Mouse (Mus musculus) frontal cortex, postnatal 36 days (tissue): ENCODE results near the gene Hspa2.

ENCODE experiments used
- DNase-seq, 2 experiments: peaks; one replicate each; pipeline ENCODE4 v3.0.0; 2022; ENCODE audit warnings: low spot score in 2 of 2

Hspa2 gene

DNA sequence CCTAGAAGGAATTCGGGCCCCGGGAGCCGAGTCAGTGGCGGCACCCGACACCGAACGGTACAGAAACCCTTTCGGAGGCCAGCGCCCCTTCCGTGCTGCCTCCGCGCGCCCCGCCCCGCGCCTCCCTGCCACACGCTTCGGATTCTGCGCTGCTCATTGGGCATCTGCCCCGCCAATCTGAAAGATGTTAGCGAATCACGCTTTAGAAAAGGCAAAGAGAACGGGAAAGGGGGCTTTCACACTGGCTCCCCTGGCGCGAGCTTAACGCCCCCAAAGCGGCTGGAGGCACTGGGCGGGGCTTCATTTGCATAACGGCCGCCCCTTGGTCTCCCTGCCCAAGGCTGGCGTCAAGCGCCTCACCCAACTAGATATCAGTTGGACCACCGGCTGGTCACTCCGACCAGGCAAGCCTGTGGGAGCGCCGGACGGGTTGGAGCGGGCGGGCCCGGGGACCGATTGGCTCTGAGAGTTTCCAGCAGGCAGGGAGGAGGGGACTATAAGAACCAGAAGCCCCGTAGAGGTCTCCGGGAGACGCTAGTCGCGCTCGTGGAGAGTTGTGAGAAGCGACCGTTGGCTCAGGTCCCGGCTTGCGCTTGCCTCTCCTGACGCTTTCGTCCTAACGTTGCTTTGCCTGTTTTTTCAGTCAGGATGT is at the start of gene Hspa2:
Gene Hspa2 (plus strand): TSS at position 291 of the 652 bp plus-strand sequence.
- peak; percentile 100 for DNase-seq

DNA sequence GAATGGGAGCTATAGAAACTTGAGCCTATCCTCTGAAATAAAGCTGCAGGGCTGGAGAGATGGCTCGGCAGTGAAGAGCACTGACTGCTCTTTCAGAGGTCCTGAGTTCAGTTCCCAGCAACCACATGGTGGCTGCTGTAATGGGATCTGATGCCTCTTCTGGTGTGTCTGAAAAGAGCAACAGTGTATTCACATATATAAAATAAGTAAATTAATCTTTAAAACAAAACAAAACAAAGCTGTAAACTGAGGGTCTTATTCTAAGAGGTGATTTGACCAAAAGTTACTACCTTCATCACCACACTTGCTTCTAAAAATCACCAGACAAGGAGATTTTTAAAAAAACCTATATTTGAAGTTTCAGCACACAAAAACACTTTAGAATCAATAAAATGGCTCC is 43.1 kb upstream of the Hspa2 start:
- DNase-seq: no peak

DNA sequence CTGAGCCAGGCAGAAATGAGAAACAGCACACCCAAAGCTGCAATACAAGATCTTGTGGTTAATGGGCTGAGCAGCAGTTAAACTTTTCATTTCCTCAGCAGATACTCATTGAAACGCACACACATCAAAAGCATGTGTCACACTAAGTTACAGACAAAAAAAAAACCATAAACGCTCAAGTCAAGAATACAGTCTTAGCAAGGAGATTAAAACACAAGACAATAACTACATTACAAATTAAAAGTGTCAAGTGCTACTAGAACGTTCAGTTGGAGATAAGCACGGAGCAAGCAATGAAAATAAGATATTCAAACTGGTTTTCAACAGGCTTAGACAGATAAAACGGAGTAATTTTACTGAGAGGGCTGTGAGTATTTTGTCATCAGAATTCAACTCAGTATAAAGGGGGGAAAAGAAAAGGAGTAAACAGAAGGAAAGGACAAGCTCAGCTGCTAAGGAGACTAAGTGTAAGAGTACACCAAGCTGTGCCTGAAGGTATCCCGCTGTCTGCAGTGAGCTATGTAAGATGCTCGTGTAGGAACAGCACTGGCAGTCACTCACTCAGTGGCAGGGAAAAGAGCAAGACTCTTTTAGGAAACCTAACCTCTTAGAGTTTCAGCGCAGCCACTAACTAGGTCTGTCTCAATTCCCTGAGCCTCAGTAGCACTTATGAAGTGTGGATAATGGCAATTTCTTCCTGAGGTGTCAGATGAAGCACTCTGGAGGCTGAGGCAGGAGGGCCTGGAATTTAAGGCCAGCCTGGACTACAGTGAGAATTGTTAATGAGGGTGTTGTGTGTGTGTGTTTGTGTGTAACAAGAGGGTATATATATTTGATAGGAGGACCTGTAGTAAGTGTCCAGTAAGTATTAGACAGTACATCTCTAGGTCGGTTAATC is 42.3 kb upstream of the Hspa2 start:
- DNase-seq: no peak

DNA sequence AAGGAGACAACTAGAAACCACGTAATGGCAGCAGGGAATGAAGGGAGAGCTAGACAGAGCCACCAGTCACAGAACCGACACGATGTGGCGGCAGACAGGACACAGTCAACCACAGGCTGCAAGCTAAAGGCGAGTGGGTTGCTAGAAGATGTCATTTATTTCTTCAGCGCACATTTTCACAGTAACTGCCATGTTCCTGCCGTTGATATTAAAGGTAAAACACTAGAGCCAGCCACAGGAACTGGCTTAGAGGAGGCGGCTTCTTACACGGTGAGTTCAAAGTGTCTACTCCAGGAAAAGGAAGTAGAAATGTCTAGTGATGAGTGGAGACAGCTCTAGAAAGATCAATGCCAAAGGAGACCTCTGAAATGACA is 41.7 kb upstream of the Hspa2 start:
- no peak for DNase-seq

DNA sequence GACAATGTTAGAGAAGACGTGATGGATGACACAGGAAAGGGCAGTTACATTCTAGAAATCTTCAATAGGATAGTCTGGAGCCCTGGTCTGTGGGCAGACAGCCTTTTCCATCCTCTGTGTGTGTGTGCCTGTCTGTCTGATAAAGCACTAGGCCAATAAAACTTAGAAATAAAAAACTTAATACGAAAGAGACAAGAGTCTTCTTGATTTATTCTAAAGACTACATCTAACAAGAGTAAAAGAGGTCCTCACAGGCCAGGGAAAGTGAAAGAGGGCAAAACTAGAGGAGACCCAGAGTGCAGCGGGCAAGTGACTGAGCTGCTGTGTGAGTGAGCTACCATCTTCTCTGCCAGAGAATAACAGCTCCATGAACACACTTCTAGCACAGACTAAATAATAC is 37.7 kb upstream of the Hspa2 start:
- no peak for DNase-seq

DNA sequence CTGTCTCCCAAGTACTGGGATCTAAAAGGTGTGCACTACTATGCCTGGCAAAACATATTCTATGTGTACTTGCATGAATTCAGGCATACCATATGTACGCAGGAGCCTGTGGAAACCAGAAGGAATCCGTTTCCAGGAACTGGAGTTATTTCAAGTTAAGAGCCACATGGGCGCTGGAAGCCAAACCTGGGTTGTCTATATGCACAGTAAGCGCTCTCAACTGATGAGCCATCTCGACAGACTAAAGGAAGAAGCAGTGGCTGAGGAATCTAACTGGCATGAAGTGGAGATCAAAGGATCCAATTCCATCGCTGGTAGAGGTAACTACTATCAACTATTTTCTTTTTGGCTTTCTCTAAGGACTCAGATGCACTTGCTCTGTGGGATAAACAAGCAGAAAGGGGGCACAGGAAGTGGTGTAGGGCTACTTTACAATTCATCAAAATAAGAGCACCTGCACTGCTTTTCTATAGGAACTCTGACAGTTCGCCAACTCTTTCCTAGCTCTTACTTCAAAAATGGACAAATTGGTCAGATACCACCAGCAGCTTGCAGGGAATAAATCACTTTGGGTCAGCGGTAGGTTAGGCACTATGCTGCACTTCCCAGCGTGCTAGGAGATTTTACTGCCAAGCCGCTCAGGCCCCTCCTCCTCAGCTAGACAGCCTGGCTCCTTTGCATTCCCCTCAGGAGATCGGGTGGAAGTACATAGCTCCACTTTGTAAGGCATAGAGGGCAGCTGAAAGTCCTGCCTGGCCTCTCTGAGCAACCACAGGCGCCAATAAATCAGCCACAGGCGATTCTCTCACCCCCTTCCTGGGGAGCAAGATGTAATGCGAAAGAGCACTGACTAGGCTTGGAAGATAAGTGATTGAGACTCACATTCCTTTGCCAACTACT is 36.6 kb upstream of the Hspa2 start:
- peak in 1 of 2 experiments; percentile 9 for DNase-seq

DNA sequence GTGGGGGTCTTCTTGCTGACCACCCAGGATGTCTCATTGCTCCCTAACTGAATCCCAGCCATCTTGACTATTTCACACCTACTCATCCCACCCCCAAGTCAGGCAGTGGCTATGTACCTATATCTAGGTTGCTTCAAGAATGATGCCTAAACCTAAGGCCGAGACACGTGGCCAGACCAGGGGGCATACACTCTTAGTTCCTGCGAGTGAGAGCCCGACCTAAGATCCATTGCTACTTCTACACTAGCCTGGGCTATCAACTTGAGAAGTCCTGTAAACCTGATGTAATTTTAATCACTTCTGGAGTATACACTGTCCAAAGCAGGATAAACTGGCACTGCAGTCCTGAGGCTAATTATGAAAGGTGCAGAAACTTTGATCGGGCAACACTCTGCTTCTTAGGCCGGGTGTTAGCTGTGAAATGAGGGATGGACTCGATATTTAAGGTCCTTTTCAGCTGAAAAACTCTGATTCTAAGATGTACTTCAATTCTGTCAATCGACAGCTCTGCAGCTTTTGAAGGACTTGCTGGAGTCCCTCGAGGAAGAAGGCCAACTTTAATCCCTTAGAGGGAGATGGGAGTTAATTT is 35.7 kb upstream of the Hspa2 start:
- DNase-seq: no peak

DNA sequence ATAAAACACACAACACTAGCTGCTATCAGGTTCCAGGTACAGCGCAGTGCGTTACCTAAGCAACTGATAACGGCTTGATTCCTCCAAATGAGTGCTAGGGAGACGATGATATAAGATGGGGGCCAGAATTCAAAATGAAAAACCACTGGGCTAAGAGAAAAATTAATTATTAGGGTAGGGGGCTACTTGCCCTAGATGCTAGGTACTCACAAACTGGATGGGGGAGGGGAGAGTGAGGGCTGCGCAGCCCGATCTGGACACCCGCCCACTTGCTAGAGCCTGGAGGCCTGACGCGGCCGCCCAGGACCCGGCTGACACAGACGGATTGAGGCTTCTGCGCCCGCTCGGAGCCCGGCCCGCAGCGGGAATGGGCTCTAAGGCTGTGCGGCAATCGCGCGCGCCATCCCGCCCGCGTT is 35.2 kb upstream of the Hspa2 start:
- no peak for DNase-seq

DNA sequence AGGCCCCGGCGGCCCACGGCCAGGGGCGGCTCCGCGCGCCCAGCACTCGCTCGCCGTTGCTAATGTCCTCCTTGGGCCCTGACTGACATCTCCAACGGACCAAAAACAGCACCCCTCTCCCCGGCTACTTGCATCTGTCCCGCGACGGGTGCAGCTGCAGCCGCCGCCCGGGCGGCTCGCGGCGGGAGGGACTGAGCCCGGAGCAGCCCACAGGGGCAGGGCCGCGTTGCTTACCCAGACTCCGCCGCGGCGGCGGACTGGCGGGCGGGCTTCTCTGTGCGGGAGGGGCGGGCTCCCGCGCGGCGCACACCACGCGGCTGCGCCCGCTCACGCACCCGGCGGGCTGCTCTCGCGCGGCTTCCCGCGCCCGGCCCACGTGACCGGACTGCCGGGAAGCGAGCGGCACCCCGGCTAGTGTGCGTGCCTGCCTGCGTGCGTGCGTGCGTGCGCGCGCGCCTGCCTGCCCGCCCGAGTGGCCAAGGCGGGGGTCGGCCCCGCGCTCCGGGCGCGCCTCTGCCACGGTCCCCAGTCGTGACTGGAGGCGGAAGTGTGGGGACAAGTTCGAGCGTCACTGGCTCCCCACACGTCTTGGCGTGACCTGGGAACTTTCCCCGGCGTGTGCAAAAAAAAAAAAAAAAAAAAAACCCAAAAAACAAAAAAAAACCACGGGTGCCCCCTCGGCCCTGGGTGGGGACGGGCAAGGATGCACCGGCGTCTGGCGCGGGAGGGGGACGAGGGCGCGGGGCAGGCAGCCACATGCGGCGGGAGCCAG is 34.6 kb upstream of the Hspa2 start, which contains the start of gene Zbtb25:
Gene Zbtb25 (minus strand): TSS at position 397 of the 772 bp plus-strand sequence.
- DNase-seq: peak; percentile 82 to 92

DNA sequence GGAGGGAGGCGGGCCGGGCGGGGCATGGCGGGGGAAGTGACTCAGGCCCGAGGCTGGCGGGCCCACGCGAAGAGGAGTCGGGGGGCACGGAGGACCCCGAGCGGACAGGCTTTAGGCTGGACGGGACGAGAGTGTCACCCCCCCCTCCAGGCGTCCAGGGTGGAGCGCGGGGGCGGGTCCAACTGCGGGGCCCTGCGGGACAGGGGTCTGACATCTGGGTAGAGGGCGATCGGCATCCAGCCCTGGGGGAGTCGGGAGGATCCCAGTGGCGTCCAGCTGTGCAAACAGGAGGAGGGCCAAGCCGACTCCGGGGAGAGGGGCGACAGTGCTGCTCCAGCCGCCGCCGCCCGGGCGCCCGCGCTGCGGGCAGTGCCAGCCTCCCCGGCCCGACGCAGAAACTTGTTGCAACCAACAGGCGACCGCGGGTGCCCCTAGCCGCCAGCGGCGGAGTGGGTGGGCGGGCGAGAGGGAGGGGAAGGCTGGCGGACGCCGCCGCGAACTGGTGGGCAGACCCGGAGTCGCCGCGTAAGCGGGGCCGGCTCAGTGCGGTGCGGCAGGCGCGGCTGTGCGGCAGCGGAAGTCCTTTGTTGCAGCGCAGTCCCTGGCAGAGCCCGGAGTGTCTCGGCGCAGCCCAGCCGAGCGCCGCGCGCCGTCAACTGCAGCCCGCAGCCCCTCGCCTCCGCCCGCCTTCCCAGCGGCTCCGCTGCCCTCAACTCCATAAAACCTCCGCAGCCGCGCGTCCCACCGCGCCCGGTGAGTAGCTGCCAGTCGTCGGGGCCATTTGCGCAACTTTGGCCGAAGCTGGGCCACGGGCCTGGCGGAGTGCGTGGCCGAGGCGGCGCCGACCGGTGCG is 33.8 kb upstream of the Hspa2 start, which contains the start of gene Zbtb1:
Gene Zbtb1 (plus strand): TSS at position 289 of the 853 bp plus-strand sequence.
- DNase-seq: peak; percentile 79 to 84

DNA sequence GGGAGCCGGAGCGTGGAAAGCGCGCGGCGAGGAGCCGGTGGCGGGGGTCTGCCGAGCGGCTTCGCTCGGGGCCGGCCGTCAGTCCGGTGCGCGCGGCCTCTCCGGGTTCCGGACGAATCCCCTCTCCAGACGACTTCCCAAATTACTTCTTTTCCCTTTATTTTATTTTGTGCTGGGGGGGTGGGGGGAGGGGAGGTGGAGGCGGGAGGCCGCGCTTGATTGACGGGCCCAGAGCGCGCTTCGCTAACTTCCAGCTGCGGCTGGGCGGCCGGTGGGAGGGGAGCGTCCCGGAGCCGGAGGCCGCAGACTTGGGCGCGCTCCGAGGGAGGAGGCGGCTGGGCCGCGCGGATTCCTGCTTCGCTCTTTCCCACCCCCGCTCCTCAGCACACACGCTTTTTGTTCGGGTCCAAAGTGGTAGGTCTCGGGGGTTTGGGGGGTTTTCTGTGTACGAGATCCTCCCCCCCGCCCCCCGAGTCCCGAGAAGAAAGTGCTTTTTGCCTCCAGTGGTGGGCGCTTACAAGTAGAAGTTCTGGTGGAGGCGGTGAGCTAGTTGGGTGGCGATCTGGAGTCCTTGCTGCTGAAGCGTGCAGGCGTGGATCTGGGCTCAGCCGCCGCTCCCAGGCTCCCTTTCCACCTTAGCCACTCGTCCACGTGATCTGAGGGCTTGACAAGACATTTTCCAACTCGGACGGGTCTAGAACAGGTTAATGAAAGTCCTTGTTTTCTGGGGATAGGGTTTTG is 33.0 kb upstream of the Hspa2 start:
- DNase-seq: peak; percentile 56 to 63

DNA sequence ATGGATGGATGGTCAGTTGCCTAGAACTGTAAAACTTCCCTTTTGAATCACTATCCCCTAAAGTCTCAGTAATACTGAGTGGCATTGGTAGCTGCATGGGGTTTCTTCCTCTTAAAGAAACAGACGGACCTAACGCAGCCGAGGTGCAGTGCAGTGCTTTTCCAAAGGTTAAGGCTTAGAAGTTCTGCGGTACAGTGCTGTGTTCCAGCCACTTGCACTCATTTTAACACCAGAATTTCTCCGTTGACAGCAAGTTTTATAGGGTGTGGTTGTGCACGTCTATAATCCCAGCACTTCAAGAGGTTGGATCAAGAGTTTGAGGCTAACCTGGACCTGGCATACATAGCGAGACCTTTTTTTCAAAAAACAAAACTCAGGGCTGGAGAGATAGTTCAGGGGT is 31.9 kb upstream of the Hspa2 start:
- DNase-seq: no peak

DNA sequence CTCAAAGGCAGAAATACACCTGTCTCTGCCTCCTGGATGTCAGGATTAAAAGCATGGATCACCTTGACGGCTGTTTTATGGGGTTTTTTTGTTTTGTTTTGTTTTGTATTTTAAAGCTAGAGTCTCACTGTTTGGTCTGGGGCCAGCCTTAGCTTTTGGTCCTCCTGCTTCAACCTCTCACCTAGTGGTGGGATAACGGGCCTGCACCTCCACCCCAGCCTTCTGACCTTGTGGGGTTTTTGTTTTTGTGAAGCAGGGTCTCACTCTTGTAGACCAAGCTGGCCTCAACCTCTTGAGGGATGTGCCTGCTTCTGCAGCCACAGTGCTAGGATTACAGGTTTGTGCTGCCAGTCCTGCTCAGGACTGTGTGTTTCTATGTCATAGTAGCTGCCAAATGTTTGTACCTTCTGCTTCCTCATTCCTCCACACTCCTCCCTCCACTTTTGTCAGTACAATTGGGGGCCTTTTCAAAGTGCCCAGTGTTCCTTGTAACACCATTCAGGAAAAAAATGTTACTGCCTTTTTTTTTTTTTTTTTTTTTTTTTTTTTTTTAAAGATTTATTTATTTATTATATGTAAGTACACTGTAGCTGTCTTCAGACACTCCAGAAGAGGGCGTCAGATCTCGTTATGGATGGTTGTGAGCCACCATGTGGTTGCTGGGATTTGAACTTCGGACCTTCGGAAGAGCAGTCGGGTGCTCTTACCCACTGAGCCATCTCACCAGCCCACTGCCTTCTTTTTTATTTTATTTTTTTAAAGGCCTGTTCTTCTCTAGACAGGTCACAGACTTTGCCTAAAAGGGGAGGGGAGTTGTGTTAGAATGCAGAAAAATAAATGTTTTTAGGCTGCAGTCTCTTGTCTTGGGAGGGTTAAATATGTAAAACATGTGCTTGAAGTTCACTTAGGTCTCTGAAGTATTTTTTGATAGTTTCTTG is 30.8 kb upstream of the Hspa2 start:
- DNase-seq: no peak

DNA sequence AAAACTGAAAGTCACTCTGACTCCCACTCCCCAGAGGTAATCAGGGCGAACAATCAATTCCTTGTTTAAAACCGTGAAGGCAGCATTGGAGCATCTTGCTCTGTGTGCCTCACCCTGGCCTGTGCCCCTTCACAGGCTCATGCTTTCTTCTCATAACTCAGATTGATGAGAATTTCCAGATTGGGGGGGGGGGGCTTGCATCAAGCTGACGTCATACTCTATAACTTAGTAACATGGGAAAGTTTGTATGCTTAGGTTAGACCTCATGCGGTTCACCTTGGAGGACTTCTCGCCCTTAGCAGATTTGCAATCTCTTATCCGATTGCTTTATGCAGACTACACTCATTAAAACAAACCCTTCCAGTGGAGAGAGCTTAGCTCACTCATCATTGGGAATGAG is 30.0 kb upstream of the Hspa2 start:
- no peak for DNase-seq

DNA sequence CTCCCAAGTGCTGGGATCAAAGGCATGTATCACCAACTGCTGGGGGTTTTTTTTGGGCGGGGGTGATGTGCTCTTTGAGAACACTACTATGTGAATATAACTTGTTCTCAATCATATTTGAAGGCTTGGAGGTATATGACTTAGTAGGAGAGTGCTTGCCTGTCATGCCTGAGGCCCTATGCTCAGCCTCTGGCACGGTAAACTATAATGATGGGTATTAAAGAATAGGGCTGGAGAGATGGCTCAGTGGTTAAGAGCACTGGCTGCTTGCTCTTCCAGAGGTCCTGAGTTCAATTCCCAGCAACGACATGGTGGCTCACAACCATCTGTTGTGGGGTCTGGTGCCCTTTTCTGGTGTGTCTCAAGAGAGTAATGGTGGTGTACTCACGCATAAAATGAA is 29.1 kb upstream of the Hspa2 start:
- DNase-seq: no peak

DNA sequence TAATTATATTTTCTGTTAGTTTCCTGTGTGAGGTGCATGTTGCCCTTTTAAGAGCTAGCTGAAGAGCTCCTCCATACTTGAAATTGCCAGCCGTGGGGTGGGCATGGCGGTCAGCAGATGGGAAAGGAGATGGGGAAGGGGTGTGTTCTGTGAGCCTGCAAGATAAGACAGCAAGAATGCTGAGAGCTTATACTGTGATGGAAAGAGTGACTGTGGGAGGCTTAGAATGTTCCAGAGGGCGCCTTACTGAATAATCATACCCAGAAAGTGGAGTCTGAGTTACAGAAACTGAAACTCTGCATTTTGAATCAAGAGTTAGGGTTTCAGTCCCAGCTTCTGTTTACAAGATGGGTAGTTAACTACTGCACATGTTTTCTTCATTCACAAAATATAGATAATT is 28.5 kb upstream of the Hspa2 start:
- DNase-seq: no peak

DNA sequence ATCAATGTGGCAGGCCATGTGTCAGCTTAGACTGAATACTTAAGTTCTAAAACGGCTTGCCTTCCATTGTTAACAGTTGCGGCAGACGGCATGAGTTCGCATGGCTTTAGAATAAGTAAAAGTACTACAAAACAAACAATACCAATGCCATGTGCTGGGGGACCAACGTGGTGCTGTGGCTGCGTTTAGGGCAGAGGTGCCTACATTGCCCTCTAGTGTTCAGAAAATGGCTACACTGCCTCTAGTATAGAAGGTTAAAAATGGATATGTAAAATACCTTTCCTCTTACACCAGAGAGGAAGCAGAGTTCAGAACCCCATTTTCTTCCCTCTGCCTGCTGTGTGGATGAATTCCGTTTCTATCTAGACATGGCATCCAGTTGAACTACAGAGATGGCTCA is 27.3 kb upstream of the Hspa2 start:
- DNase-seq: peak in 1 of 2 experiments; percentile 17

DNA sequence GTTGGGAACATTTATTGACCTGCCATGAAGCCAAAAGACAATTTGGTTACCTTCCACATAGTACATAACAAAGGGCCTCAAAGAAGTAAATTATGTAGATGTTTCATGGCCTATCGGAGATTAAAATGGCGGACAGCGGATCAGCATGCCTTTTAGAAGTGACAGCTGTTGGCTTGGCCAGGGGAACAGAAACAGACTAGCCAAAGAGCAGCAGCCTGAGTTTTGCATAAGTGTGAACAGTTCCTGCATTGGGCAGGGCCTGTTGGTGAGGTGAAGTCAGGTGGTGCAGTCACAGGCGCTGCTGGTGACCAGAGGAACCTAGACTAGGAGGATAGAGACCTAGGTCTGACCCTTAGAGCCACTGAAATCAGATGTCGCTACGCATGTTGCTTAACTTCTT is 26.9 kb upstream of the Hspa2 start:
- no peak for DNase-seq
